Mouse (Mus musculus) heart, embryonic 15.5 days (tissue): Measurements from ENCODE around the gene Arhgef1. TPM values are rescaled to one million over a fixed set of nuclear protein-coding genes. Genes with fewer than 3 reads are reported as not detected.
"Not testable (repeated sequence)": the region's sequence is repeated elsewhere in the genome, so short reads cannot be mapped to it uniquely, and the experiment has no call there.

ENCODE experiments used
- ATAC-seq: fragments of 200-750 bp; cut with Nextera tagmentation; replicated peaks from 2 replicates; pipeline ENCODE4 v1.8.0; 2017; ENCODE audit warnings: low read depth, moderate TSS enrichment; ENCODE audit not compliant: insufficient number of reproducible peaks, insufficient read depth, low FRiP score
- H3K27ac ChIP-seq: fragments of 300-500 bp; sonication (generic); 2 replicates; pipeline ENCODE4 v1.5.1; 2015; ENCODE audit warnings: mild to moderate bottlenecking, inconsistent platforms
- H3K27me3 ChIP-seq: fragments of 300-500 bp; sonication (generic); 2 replicates; pipeline ENCODE4 v1.6.1; 2015; ENCODE audit warnings: inconsistent platforms
- H3K36me3 ChIP-seq: fragments of 300-500 bp; sonication (generic); 2 replicates; pipeline ENCODE4 v1.6.1; 2015; ENCODE audit warnings: mild to moderate bottlenecking, inconsistent platforms
- H3K4me1 ChIP-seq: fragments of 300-500 bp; sonication (generic); replicated peaks from 2 replicates; pipeline ENCODE4 v1.6.1; 2015; ENCODE audit warnings: inconsistent platforms
- H3K4me2 ChIP-seq: fragments of 300-500 bp; sonication (generic); 2 replicates; pipeline ENCODE4 v1.6.1; 2015; ENCODE audit warnings: inconsistent platforms, mild to moderate bottlenecking, moderate library complexity
- H3K4me3 ChIP-seq: fragments of 300-500 bp; sonication (generic); 2 replicates; pipeline ENCODE4 v1.5.1; 2015; ENCODE audit warnings: mild to moderate bottlenecking, inconsistent platforms
- H3K9ac ChIP-seq: fragments of 300-500 bp; sonication (generic); 2 replicates; pipeline ENCODE4 v1.6.1; 2015; ENCODE audit warnings: mild to moderate bottlenecking, inconsistent platforms
- H3K9me3 ChIP-seq: fragments of 300-500 bp; sonication (generic); replicated peaks from 2 replicates; pipeline ENCODE4 v1.6.1; 2016; ENCODE audit warnings: inconsistent platforms
- WGBS: fragments of 180-500 bp; shearing (Covaris S2); methylation state at CpG from one replicate; pipeline ENCODE4 v1.1.7; 2015; ENCODE audit warnings: mixed read lengths; 5-methylcytosine and 5-hydroxymethylcytosine counted together
- polyA plus RNA-seq: library from polyadenylated mRNA; unstranded; fragments of >200 nt; fragmentation: Nextera tagmentation; extraction: Ambion mirVana; gene quantifications from 2 replicates; pipeline ENCODE4 v1.2.1, GENCODE M21; 2015

Arhgef1 gene
- polyA plus RNA-seq, 1 experiment from 2014 or later = 59.2 TPM

- no peak overlapping the region for H3K4me2 ChIP-seq
- H3K27me3 ChIP-seq = no peaks in the 10 kb centered on the region
- no peak for ATAC-seq
- H3K9ac ChIP-seq = no peak overlapping the region
- H3K27ac ChIP-seq = no peak overlapping the region
- peaks cover 16% of the 10 kb centered on the region for H3K4me1 ChIP-seq
- H3K9me3 ChIP-seq = no peaks in the 10 kb centered on the region
- H3K36me3 ChIP-seq = peaks cover 39% of the 10 kb centered on the region
- no peak overlapping the region for H3K4me3 ChIP-seq
- 76% methylated on average over 3 of the region's 3 CpGs for WGBS
Observed at GRCm38 (mm10) chr7:24891241-24892124, 11.2 kb upstream of the Arhgef1 start.

- WGBS = 80% methylated on average over 2 of the region's 2 CpGs
- no peak overlapping the region for H3K9ac ChIP-seq
- H3K4me3 ChIP-seq = no peak overlapping the region
- no peak overlapping the region for H3K4me2 ChIP-seq
- no peaks in the 10 kb centered on the region for H3K9me3 ChIP-seq
- H3K4me1 ChIP-seq = peaks cover 9% of the 10 kb centered on the region
- peaks cover 32% of the 10 kb centered on the region for H3K36me3 ChIP-seq
- H3K27me3 ChIP-seq = no peaks in the 10 kb centered on the region
- ATAC-seq = no peak
- no peak overlapping the region for H3K27ac ChIP-seq
Observed at GRCm38 (mm10) chr7:24892125-24892583, 10.6 kb upstream of the Arhgef1 start.

GRCm38 (mm10) chr7:24895749-24896148 lies 7.0 kb upstream of the Arhgef1 start:
- WGBS = 78% methylated on average over 2 of the region's 2 CpGs
- ATAC-seq, H3K9me3 ChIP-seq, H3K9ac ChIP-seq, H3K27me3 ChIP-seq, H3K27ac ChIP-seq, H3K36me3 ChIP-seq, H3K4me3 ChIP-seq, H3K4me2 ChIP-seq, H3K4me1 ChIP-seq: not testable (repeated sequence)

- WGBS = 91% methylated on average over 8 of the region's 8 CpGs
- no peak overlapping the region for H3K4me2 ChIP-seq
- H3K27me3 ChIP-seq = no peaks in the 10 kb centered on the region
- no peak overlapping the region for H3K9ac ChIP-seq
- no peaks in the 10 kb centered on the region for H3K36me3 ChIP-seq
- ATAC-seq = no peak
- H3K27ac ChIP-seq = no peak overlapping the region
- no peaks in the 10 kb centered on the region for H3K4me1 ChIP-seq
- no peak overlapping the region for H3K4me3 ChIP-seq
- H3K9me3 ChIP-seq = no peaks in the 10 kb centered on the region
Observed at GRCm38 (mm10) chr7:24896269-24896668, 6.4 kb upstream of the Arhgef1 start.

GRCm38 (mm10) chr7:24897224-24897623 lies 5.5 kb upstream of the Arhgef1 start, which contains the start of gene Cd79a:
TSS of gene Cd79a (plus strand) at chr7:24897381.
- Histone ChIP-seq H3K4me1 (peaks cover 6% of the 10 kb centered on the region), H3K9ac (no peak within 1 kb of the TSS), H3K27me3 (no peaks in the 10 kb centered on the region), H3K4me2 (no peak within 1 kb of the TSS), H3K9me3 (no peaks in the 10 kb centered on the region), H3K36me3 (no peaks in the 10 kb centered on the region), H3K4me3 (no peak within 1 kb of the TSS), H3K27ac (no peak within 1 kb of the TSS)
- no peak for ATAC-seq
- 67% methylated on average over 12 of the region's 12 CpGs for WGBS

- peaks cover 10% of the 10 kb centered on the region for H3K4me1 ChIP-seq
- no peak overlapping the region for H3K27ac ChIP-seq
- no peaks in the 10 kb centered on the region for H3K9me3 ChIP-seq
- no peaks in the 10 kb centered on the region for H3K27me3 ChIP-seq
- H3K4me3 ChIP-seq = no peak overlapping the region
- no peak for ATAC-seq
- H3K36me3 ChIP-seq = no peaks in the 10 kb centered on the region
- H3K4me2 ChIP-seq = no peak overlapping the region
- no peak overlapping the region for H3K9ac ChIP-seq
- 70% methylated on average over 5 of the region's 5 CpGs for WGBS
Observed at GRCm38 (mm10) chr7:24897959-24898358, 4.8 kb upstream of the Arhgef1 start.

- Histone ChIP-seq H3K9me3 (no peaks in the 10 kb centered on the region), H3K36me3 (no peaks in the 10 kb centered on the region), H3K27me3 (no peaks in the 10 kb centered on the region), H3K27ac (no peak overlapping the region), H3K9ac (no peak overlapping the region), H3K4me3 (no peak overlapping the region), H3K4me2 (no peak overlapping the region), H3K4me1 (peaks cover 27% of the 10 kb centered on the region)
- ATAC-seq = no peak
- 75% methylated on average over 6 of the region's 6 CpGs for WGBS
Observed at GRCm38 (mm10) chr7:24901114-24901513, 1.6 kb upstream of the Arhgef1 start.

GRCm38 (mm10) chr7:24901842-24902241 lies 870 bp upstream of the Arhgef1 start:
- Histone ChIP-seq H3K9me3 (no peaks in the 10 kb centered on the region), H3K4me3 (peak overlapping the region; percentile 64), H3K36me3 (no peaks in the 10 kb centered on the region), H3K9ac (0 out of 2 replicates have a peak overlapping the region, but pooled peaks have one; percentile 75), H3K4me2 (peak overlapping the region; percentile 81), H3K27me3 (no peaks in the 10 kb centered on the region), H3K4me1 (peaks cover 34% of the 10 kb centered on the region), H3K27ac (peak overlapping the region; percentile 87)
- WGBS = 39% methylated on average over 1 of the region's 1 CpGs
- no peak for ATAC-seq

GRCm38 (mm10) chr7:24902264-24902629 lies 465 bp upstream of the Arhgef1 start:
- Histone ChIP-seq H3K4me1 (peaks cover 38% of the 10 kb centered on the region), H3K27me3 (no peaks in the 10 kb centered on the region), H3K4me3 (peak overlapping the region; percentile 64), H3K36me3 (no peaks in the 10 kb centered on the region), H3K27ac (peak overlapping the region; percentile 87), H3K9me3 (no peaks in the 10 kb centered on the region), H3K4me2 (peak overlapping the region; percentile 81), H3K9ac (peak overlapping the region; percentile 75)
- 36% methylated on average over 2 of the region's 2 CpGs for WGBS
- ATAC-seq = no peak

GRCm38 (mm10) chr7:24903444-24903825 lies 723 bp downstream of the Arhgef1 start:
- Histone ChIP-seq H3K27me3 (no peaks in the 10 kb centered on the region), H3K9ac (peak overlapping the region; percentile 75), H3K27ac (peak overlapping the region; percentile 87), H3K4me3 (peak overlapping the region; percentile 64), H3K4me2 (peak overlapping the region; percentile 81), H3K36me3 (peaks cover 3% of the 10 kb centered on the region; the same call in 1 of the 2 replicates), H3K9me3 (no peaks in the 10 kb centered on the region), H3K4me1 (peaks cover 42% of the 10 kb centered on the region)
- whole genome bisulfite sequencing = 20% methylated on average over 10 of the region's 10 CpGs
- ATAC-seq = no peak

GRCm38 (mm10) chr7:24904070-24904483 lies 1.4 kb downstream of the Arhgef1 start:
- Histone ChIP-seq H3K4me2 (peak overlapping the region; percentile 81), H3K36me3 (peaks cover 3% of the 10 kb centered on the region; the same call in 1 of the 2 replicates), H3K4me3 (peak overlapping the region; percentile 64), H3K9me3 (no peaks in the 10 kb centered on the region), H3K27me3 (no peaks in the 10 kb centered on the region), H3K27ac (peak overlapping the region; percentile 87), H3K4me1 (peaks cover 42% of the 10 kb centered on the region), H3K9ac (peak overlapping the region; percentile 77)
- under 1% methylated on average over 30 of the region's 30 CpGs for WGBS
- peak; percentile 95 for ATAC-seq
